Mouse (Mus musculus) forelimb bud, embryonic 11.5 days (tissue): ENCODE measurements around the gene Tspan11.

Experiments used
- DNase-seq: peaks from one replicate; pipeline ENCODE4 v3.0.0-alpha.2; 2012; ENCODE audit warnings: low read depth, low spot score

The Tspan11 gene

GRCm38 (mm10) chr6:127988944-127989494 is 101.6 kb downstream of the Tspan11 start:
- DNase-seq = no peak

- no peak for DNase-seq
Measured at GRCm38 (mm10) chr6:127989624-127990212, 102.3 kb downstream of the Tspan11 start.

- DNase-seq = no peak
Measured at GRCm38 (mm10) chr6:127991509-127992176, 104.3 kb downstream of the Tspan11 start.

- DNase-seq = no peak
Measured at GRCm38 (mm10) chr6:127992993-127993392, 105.6 kb downstream of the Tspan11 start.

GRCm38 (mm10) chr6:127996928-127997327 is 109.5 kb downstream of the Tspan11 start:
- DNase-seq = no peak

GRCm38 (mm10) chr6:127999118-127999517 is 111.7 kb downstream of the Tspan11 start:
- no peak for DNase-seq

GRCm38 (mm10) chr6:128000777-128001176 is 113.4 kb downstream of the Tspan11 start:
- no peak for DNase-seq

GRCm38 (mm10) chr6:128001587-128001986 is 114.2 kb downstream of the Tspan11 start:
- no peak for DNase-seq

- DNase-seq = no peak
Measured at GRCm38 (mm10) chr6:128002104-128002503, 114.7 kb downstream of the Tspan11 start.

GRCm38 (mm10) chr6:128002667-128003066 is 115.3 kb downstream of the Tspan11 start:
- DNase-seq = no peak

GRCm38 (mm10) chr6:128003542-128003941 is 116.2 kb downstream of the Tspan11 start:
- no peak for DNase-seq
